In genomic region chr6:145193446-145193845, GRCm38 (mm10) we compare ENCODE assay signal across 18 mouse cellular contexts. TPM values are rescaled to one million over a fixed set of nuclear protein-coding genes. Genes with fewer than 3 reads are reported as not detected.
DNase-seq lines count a peak whose midpoint lies in the region; ATAC-seq and TF ChIP-seq lines count a peak whose summit lies in the region.
"Had no signal": no experiment of that assay in that cellular context is flagged by ENCODE, and none has a peak within 500 bp of the region (broad histone marks: within the 10 kb centered on the region; RNA-seq: fewer than 3 reads in every experiment).

No protein-coding gene starts in this region.

- TF ChIP-seq CTCF in intestine, postnatal 0 days (IDR thresholded peaks at IDR 0.05; ENCODE audit: low read depth) = no peak

- no peaks in the 10 kb centered on the region for H3K27me3 ChIP-seq in intestine, postnatal 0 days (replicated peaks; ENCODE audit: control insufficient read depth, insufficient read depth, low read length)
- H3K27me3 ChIP-seq in intestine, embryonic 15.5 days (replicated peaks) = no peaks in the 10 kb centered on the region
- H3K27me3 ChIP-seq: heart, embryonic 13.5 days; hindbrain, embryonic 13.5 days had no signal

- no peaks in the 10 kb centered on the region for H3K4me1 ChIP-seq in intestine, postnatal 0 days (replicated peaks; ENCODE audit: control insufficient read depth, insufficient read depth, low read length)
- H3K4me1 ChIP-seq in intestine, embryonic 15.5 days (replicated peaks) = no peaks in the 10 kb centered on the region
- H3K4me1 ChIP-seq: heart, embryonic 13.5 days; hindbrain, embryonic 13.5 days; midbrain, embryonic 10.5 days had no signal

- peak overlapping the region; percentile 48 for H3K4me2 ChIP-seq in intestine, postnatal 0 days (replicated peaks; ENCODE audit: low read depth)
- no peak overlapping the region for H3K4me2 ChIP-seq in intestine, embryonic 15.5 days (replicated peaks)
- H3K4me2 ChIP-seq: heart, embryonic 13.5 days; hindbrain, embryonic 13.5 days had no signal

- H3K36me3 ChIP-seq in intestine, postnatal 0 days (ENCODE audit: control insufficient read depth, insufficient read depth) = no peaks in the 10 kb centered on the region
- H3K36me3 ChIP-seq in intestine, embryonic 15.5 days = no peaks in the 10 kb centered on the region
- H3K36me3 ChIP-seq: heart, embryonic 13.5 days; hindbrain, embryonic 13.5 days; midbrain, embryonic 10.5 days had no signal

- H3K27ac ChIP-seq in intestine, postnatal 0 days (ENCODE audit: low read depth, low read length) = no peak overlapping the region
- H3K27ac ChIP-seq in intestine, embryonic 15.5 days = no peak overlapping the region
- H3K27ac ChIP-seq: heart, embryonic 13.5 days; hindbrain, embryonic 13.5 days; midbrain, embryonic 10.5 days had no signal

- no peak overlapping the region for H3K4me3 ChIP-seq in intestine, postnatal 0 days (ENCODE audit: low read depth, low read length)
- H3K4me3 ChIP-seq in intestine, embryonic 15.5 days (replicated peaks) = no peak overlapping the region
- H3K4me3 ChIP-seq: heart, embryonic 13.5 days; hindbrain, embryonic 13.5 days; midbrain, embryonic 10.5 days had no signal

- no peak for ATAC-seq in intestine, postnatal 0 days
- no peak for ATAC-seq in intestine, embryonic 15.5 days
- peak; percentile 26 for ATAC-seq in activated CD4-positive, CD25-positive, alpha-beta regulatory T cell, adult 4 months
- ATAC-seq: forebrain, postnatal 0 days had no signal

- H3K9ac ChIP-seq in intestine, postnatal 0 days (ENCODE audit: low read depth, low read length) = no peak overlapping the region
- H3K9ac ChIP-seq in intestine, embryonic 15.5 days = no peak overlapping the region
- H3K9ac ChIP-seq: forebrain, postnatal 0 days; heart, embryonic 13.5 days; hindbrain, embryonic 13.5 days had no signal

- no peaks in the 10 kb centered on the region for H3K9me3 ChIP-seq in intestine, postnatal 0 days (ENCODE audit: control insufficient read depth)
- no peaks in the 10 kb centered on the region for H3K9me3 ChIP-seq in intestine, embryonic 15.5 days
- H3K9me3 ChIP-seq: heart, embryonic 13.5 days; hindbrain, embryonic 13.5 days; midbrain, embryonic 10.5 days had no signal

- peak; percentile 83 for DNase-seq in naive thymus-derived CD4-positive, alpha-beta T cell, adult 2 months (ENCODE audit: low read depth)
- DNase-seq in thymus, postnatal 36 days = peak; percentile 55 to 67
- DNase-seq in right cerebral cortex, postnatal 36 days (ENCODE audit: low spot score in 2 of 2) = no peak
- no peak for DNase-seq in kidney, postnatal 25 days
- no peak for DNase-seq in kidney, postnatal 4 days
- DNase-seq: adrenal gland, postnatal 36 days; cerebellum, adult 11-12 months; forebrain, postnatal 0 days; gastrocnemius, postnatal 14 days; kidney, adult 8-10 months; right cerebral cortex, postnatal 4 days had no signal

- WGBS in intestine, postnatal 0 days = 54% methylated on average over 11 of the region's 11 CpGs
- whole genome bisulfite sequencing in intestine, embryonic 15.5 days = 61% methylated on average over 11 of the region's 11 CpGs

RNA-seq across cellular contexts. Expression of gene Casc1, which starts 17.4 kb away (rescaled TPM):
- 0.08 TPM in 2 replicates for polyA plus RNA-seq in intestine, postnatal 0 days (2015; fragmentation: Nextera tagmentation; extraction: Ambion mirVana)
- polyA plus RNA-seq in intestine, embryonic 15.5 days (2015; fragmentation: Nextera tagmentation; extraction: Ambion mirVana) = 0.14 and 0.20 TPM in 2 replicates
- under 1 TPM; 0.19 to 0.57 TPM for polyA plus RNA-seq in activated CD4-positive, CD25-positive, alpha-beta regulatory T cell, adult 4 months (2017; shearing (Covaris generic))
- polyA plus RNA-seq: liver, adult 2 months had no signal

RNA-seq across cellular contexts. Expression of gene Etfrf1, which starts 17.5 kb away (rescaled TPM):
- polyA plus RNA-seq in intestine, postnatal 0 days (2015; fragmentation: Nextera tagmentation; extraction: Ambion mirVana) = 48.8 and 49.5 TPM in 2 replicates
- polyA plus RNA-seq in intestine, embryonic 15.5 days (2015; fragmentation: Nextera tagmentation; extraction: Ambion mirVana) = 42.8 and 43.1 TPM in 2 replicates
- 10 to 100 TPM; 16.3 to 26.0 TPM for polyA plus RNA-seq in activated CD4-positive, CD25-positive, alpha-beta regulatory T cell, adult 4 months (2017; shearing (Covaris generic))

RNA-seq across cellular contexts. Expression of gene Kras, which starts 56.6 kb away (rescaled TPM):
- 62.0 and 64.2 TPM in 2 replicates for polyA plus RNA-seq in intestine, postnatal 0 days (2015; fragmentation: Nextera tagmentation; extraction: Ambion mirVana)
- 67.6 and 68.6 TPM in 2 replicates for polyA plus RNA-seq in intestine, embryonic 15.5 days (2015; fragmentation: Nextera tagmentation; extraction: Ambion mirVana)
- polyA plus RNA-seq in activated CD4-positive, CD25-positive, alpha-beta regulatory T cell, adult 4 months (2017; shearing (Covaris generic)) = 10 to 100 TPM; 23.8 to 42.3 TPM

Comparison
In these comparisons a context has a peak if more than half of its experiments do, and no peak if none do; other contexts are left out.
1. DNase-seq: peak in naive thymus-derived CD4-positive, alpha-beta T cell, adult 2 months (single experiment) and thymus, postnatal 36 days (2 of 2); none in right cerebral cortex, postnatal 36 days (0 of 2), kidney, postnatal 25 days (0 of 2) and kidney, postnatal 4 days (0 of 2).